Mouse (Mus musculus) left cerebral cortex, postnatal 14 days (tissue): Measurements from ENCODE around the gene Cpsf4l. TPM values are rescaled to one million over a fixed set of nuclear protein-coding genes. Genes with fewer than 3 reads are reported as not detected.

Source experiments
- DNase-seq, 2 experiments: peaks; one replicate each; pipeline ENCODE4 v3.0.0; 2021 to 2022; ENCODE audit warnings: low spot score in 2 of 2, mixed read lengths in 1 of 2
- intact Hi-C: fragments of 180-260 bp; cut with DNase I; formaldehyde crosslinking; loops from one replicate; pipeline ENCODE4 v1.15.1; 2025
- total RNA-seq, 2 experiments: library from RNA; stranded (reverse); gene quantifications; 2 replicates each; pipeline ENCODE4 v1.2.3; 2021

The Cpsf4l gene
- total RNA-seq, 2 experiments from 2014 or later = 0.33 TPM; not detected in 1

DNA sequence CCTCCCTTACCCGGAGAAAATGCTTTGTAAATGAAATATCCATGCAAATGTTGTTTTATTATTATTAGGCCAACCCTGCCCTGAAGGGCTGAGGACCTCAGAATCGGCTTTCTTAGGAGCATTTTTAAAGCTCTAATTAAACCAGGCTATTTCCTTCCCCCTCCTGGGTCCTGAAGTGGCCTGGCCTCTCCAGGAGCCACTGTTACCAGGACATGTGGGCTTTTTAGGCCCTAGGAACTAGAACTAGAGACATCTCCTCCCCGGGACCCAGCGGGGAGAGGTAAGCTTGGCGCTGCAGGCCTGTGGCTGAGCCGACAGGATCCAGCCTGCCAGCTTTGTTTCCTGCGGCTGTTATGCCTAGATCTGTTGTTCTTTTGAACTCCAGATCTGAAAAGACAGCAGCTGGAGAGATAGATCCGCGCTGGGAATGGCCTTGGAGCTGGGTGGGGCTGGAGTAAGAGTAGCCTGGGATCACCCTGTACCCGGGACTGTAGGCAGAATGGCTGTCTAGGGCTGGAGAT lies 500 bp upstream of the Cpsf4l start:
- intact Hi-C loops = loop anchor here (5.0 kb wide), 1 partner anchor 42 kb away; the partner anchor contains the start of gene Cdc42ep4
- no peak for DNase-seq

DNA sequence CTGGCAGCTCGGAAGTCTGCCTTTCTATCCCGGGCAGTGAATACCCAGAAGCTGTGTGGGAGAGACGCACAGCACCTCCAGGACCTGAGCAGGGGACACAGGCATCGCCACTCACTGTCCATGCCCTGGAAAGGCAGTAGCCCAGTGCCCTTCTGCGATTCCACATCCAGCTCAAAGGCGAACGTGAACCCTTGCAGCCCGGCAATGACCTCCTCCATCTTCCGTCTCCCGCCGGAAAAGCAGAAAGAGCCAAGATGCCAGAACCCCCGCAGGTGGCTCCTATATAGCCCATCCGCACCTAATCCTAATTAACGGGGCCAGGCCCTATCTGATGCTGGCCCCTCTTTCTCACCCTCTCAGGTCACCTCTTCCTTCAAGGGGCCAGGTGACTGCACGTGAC lies 545 bp downstream of the Cpsf4l start:
- no peak for DNase-seq
- intact Hi-C loops = loop anchor here (10.0 kb wide), 1 partner anchor 926 kb away; no protein-coding TSS in a partner anchor

DNA sequence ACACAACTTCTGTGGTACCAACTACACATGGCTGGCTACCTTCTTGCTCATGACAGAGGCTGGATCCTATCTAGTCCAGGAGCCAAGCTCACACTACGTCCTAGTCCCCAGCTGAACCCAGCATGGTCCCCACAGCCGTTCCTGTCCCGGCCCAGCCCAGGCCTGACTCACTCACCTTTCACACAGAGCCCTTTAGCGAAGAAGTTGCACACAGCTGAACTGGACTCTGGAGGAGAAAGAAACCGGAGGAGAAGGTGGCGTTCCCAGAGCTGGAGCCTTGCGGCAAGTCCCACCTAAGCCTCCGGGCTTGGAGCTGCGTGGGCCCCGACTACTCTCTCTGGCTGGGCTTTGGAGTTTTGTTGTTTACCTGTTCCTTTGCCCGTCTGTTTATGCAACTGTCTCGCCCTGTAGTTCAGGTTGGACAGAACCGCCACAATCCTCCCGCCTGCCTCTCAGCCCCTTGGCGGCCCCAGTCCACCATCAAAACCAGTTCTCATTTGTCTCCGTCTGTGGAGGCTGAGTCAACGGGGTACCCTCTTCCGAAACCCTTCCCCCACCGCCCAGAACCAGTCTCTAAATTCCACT lies 1.1 kb downstream of the Cpsf4l start:
- intact Hi-C loops = loop anchor here (10.0 kb wide), 1 partner anchor 926 kb away; no protein-coding TSS in a partner anchor
- no peak for DNase-seq

DNA sequence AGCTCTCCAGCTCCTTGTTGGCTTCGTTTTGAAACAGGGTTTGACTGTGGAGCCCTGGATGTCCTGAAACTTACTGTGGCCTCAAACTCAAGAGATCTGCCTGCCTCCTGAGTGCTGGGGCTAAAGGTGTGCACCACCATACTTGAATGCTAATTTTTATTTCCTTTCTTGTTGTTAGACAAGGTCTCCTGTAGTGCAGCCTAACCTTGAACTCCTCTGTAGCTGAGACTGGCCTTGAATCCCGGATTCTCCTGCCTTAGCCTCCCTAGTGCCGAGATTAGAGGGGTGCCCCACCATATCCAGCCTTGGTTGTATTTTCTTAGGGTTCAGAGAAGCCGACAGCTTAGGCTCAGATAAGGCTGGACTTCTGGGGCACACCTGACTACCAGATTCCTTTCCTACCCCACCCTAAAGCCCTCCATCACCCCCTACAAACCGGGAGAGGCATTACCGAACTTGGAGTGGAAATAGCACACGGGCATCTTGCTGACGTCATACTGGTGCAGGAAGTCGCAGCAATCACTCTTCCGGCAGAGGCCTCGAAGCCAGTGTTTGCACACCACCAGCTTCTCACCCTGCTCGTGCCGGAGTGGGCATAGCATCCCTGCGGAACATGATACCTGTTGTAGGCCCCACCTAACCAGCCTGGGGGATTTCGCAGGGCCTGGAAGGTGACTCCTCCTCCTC lies 3.7 kb downstream of the Cpsf4l start:
- intact Hi-C loops = loop anchor here (10.0 kb wide), 1 partner anchor 929 kb away; no protein-coding TSS in a partner anchor
- no peak for DNase-seq

DNA sequence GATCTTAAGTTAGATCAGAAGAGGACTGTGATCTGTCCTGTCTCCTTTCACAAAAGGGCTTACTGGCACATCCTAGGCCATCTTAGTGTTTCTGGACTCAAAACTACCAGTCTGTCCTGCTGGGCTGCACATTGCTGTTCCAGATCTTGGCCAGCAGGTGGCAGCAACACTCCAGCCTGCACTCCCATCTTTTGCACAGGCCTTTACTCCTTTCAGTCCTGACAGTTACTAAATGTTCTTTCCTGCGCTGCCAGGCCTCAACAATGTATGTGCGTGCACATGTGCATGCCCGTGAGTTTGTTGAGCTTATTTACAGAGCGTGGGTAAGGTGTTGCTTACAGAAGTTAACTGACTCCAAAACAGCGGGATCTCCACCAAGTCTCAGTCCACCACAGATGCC lies 6.1 kb downstream of the Cpsf4l start:
- peak; percentile 84 to 85 for DNase-seq
- intact Hi-C loops = loop anchor here (1.0 to 10.0 kb wide), 2 partner anchors 107 to 931 kb away; no protein-coding TSS in a partner anchor

DNA sequence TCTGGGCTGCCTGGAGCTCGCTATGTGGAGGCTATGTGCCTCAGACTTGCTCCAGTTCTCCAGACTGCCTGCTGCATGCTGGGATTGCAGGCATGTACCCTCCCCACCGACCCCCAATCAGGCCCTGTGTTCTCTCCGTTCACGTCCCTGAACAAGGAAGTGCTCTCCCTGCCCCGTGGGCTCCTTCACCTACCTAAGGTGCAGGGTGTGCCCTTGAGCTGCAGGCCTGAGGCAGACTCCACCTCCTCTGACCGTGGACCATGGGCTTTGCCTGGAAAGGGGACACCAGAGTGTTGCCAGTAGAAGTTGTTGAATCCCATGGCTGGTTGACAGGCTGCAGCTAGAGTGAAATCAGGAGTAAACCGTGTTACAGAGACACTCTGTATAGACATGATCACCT lies 10.2 kb downstream of the Cpsf4l start:
- DNase-seq = no peak
- intact Hi-C loops = loop anchor here (10.0 kb wide), 1 partner anchor 935 kb away; no protein-coding TSS in a partner anchor

DNA sequence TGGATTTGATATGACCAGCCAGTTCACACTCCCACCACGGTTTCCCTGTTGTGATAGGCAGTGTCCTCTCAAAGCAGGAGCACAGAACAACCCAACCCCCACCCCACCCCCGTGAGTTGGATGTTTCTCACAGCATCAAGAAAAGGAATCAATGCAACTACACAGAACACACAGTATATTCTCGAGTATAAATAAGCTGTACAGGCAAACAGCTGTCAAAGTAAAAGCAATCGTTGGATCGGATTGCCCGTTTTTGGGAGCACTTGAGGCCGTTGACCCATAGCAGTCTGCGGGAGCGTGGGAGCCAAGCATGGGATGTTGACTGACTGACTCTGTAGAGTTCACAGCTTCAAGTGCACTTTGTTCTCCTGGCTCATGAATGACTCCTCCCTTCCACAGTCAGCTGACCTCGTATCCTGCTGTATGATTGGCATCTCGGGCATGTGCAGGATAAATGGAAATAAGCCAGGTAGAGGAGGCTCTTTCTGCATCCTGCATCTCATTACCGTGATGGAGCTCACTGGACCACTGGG lies 11.7 kb downstream of the Cpsf4l start:
- DNase-seq = no peak
- intact Hi-C loops = no loop called here

DNA sequence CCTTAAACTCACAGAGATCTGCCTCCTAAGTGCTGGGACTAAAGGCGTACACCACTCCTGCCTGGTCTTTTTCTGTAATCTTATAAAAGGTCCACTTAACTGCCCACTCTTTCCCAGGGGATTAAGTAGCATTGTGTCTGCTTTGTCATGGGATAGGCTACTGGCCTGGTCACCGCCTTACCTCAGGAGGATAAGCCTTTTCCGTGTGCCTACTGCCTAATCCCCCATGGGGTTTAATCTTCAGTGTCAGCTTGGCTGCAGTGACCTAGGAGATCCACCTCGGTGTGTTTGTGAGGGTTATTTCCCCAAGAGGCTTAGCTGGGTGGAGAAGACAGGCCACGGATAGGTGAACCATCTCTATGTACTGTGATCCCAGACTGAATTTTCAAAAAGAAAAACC lies 12.2 kb downstream of the Cpsf4l start:
- DNase-seq = no peak
- intact Hi-C loops = no loop called here

DNA sequence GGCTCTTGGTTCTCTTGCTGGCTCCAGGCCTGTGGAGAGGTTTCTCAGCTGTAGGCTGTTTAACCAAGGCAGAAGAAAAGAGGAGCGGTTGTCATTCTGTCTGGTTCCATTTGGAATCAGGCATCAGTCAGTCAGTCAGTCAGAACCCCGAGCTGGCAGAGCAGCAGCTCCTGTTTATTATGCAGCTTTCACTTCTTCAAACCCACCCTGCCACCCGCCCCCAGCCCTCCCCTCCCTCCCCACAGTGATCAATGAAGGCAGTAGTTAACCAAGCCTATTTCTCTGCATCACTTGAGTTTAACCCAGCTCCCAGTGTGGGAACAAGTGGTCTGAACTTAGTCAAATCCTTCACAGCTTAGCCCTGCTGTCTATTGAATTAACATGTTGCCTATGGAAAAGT lies 18.0 kb downstream of the Cpsf4l start:
- intact Hi-C loops = no loop called here
- no peak for DNase-seq

DNA sequence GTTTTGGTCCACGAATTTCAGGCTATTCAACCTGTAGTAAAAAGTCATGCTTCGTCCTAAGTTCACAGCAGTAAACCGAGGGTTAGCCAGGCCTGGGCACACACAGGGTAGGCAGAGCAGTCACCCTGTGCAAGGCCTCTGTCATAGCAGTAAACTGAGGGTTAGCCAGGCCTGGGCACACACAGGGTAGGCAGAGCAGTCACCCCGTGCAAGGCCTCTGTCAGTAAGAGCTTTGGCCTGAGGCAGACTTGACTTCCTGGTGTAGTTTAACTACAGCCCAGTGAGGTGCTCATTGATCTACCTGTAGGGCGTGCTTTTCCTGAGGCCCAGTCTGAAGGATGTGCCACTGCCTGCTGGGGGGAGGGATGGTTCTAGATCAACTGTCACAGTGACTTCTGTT lies 18.5 kb downstream of the Cpsf4l start:
- no peak for DNase-seq
- intact Hi-C loops = no loop called here

DNA sequence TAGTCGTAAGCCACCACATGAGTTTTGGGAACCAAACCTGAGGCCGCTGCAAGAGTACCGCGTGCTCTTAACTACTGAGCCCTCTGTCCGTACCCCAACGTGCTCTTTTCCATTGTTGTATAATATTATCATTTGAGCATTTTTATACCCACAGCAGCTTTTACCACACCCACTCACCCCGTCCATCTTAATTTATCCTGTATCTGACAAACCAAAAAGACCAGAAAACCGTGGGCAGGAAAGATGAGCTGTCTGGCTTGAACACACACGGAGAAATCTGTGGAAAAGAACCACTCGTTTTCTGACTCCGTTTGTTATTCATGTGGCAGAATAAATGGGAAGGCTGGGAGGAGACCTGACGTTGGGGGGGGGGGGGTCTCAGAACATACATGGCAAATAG lies 19.3 kb downstream of the Cpsf4l start:
- peak in 1 of 2 experiments; percentile 49 for DNase-seq
- intact Hi-C loops = no loop called here

DNA sequence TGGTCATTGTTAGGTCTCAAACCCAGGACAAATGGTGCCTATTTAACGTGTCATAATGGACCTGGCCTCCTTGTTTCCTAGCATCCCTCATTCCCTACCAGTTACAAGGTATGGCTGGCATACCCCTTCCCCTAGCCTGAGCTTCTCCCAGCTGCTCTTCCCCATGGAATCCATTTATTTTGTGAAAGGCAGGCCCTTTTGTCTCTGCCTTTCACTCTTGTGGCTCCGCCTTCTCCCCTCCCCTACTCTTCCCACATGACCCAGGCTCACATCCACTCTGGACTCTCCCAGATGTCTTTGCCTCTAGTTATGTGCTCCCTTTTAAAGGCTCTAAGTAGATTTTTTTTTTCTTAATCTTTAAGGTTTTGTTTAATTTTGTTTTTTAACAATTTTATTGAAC lies 22.8 kb downstream of the Cpsf4l start:
- no peak for DNase-seq
- intact Hi-C loops = no loop called here

DNA sequence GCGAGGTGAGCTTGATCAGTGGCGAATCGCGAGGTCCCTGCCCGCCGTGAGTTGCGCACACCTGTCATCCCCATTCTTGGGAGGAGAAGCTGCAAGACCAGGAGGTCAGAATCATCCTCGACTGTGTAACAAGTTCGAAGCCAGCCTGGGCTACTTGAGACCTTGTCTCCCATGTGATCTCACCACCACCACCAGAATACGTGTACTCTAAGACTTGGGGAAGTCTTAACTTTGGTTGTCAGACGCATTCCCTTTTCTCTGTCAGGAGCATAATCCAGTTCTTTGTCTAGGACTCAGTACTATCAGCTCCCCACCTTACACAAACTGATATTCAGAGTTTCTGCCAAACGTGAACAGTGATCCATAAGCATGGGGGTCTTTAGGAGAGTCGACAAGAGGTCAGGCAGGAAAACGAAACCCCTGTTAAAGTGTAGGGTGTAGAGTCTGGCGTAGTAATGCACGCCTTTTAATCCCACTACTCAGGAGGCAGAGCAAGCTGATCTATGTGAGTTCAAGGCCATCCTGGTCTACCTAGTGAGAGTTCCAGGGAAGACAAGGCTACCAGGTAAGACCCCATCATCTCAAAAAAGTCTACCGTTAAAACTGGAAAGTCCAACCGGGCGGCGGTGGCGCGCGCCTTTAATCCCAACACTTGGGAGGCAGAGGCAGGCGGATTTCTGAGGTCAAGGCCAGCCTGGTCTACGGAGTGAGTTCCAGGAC lies 24.9 kb downstream of the Cpsf4l start:
- no peak for DNase-seq
- intact Hi-C loops = no loop called here

DNA sequence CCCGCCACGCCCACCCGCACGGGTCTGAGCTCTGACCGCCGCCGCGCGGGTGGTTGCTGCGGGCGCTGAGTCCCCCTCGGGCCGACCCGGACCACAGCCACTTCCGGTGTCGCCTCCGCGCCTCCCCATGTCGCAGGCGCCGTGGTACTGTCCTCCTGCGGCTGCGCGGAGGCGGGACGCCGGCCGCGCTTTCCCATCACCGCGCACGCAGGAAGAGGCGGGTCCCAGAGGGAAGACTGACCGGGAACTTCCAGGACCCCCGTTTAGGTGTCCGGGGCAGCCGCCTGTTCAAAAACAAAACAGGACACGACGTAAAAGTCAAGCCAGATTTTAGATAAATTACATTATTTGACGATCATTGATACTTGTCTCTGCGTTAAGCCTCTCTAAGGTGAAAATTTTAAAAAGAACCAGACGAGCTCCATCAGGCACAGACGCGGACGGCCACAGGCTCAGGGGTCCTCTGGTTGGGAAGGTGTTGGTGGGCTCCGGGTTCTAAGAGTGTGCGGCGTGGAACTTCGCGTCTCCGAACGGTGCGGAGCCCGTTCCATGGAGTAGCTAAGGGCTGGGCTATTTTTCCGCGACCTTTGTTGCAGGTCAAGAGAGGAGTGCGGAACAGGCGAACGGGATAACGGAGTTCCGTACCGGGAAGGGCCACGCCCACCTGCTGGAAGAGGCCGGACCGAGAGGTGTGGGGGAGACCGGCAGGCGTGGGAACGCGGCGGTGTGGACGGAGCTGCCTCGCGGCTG lies 25.7 kb downstream of the Cpsf4l start, which contains the start of the genes Fam104a and D11Wsu47e:
Gene Fam104a, minus strand, starts transcription at position 199 of the 750 bp plus-strand sequence.
Gene D11Wsu47e, plus strand, starts transcription at position 456 of the 750 bp plus-strand sequence.
- DNase-seq = peak; percentile 95
- intact Hi-C loops = loop anchor here (2.0 kb wide), 1 partner anchor 35 kb away; the partner anchor contains the start of gene Cog1

DNA sequence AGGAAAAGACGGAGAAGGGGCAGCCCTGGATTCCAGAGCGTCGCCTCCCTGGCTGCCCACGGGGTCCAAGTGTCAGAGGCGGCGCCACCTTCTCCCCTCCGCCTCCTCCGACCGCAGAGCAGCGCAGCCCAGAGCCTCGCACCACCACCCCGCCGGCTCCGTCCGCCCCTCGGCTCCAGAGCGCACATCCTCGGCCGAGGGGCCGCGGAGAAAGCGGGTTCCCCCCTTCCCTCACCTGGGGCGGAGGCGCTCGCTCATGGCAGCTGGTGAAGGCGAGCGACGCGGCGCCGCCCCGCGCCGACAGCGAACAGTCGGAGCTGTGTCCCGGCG lies 26.2 kb downstream of the Cpsf4l start:
- DNase-seq = no peak
- intact Hi-C loops = loop anchor here (2.0 kb wide), 1 partner anchor 35 kb away; the partner anchor contains the start of gene Cog1

DNA sequence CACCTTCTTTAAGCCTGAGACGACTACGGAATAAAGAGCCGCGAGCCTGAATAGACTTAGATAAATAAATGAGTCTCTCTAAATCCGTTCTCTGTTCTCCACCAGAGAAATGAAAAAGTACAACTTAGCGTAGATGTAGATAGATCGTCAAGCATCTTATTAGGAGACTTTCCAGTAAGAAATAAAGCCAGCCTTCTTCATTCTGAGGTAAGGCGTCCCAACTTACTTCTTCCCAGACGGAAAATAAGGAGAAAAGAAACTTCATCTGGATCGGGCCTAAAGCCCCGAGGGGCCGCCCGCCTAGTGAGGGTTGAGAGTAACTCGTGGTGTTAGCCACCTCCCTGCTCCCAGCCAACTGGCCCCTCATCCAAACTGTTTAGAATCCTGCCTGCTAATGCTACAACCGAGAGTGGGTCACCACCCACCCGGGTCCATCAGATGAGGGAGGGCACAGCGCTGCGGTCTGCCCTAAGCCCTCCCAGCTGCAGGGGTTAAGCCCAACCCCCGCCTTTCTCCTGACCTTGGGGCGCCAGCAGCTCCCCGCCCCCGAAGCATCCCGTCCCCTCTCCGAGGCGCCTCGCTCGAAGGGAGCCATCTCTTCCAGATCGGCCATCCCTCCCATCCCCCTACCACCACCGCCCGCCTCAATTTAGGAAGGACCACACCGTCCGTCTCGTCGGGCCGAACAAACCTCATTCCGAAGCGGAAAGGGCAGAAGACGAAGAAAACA lies 26.8 kb downstream of the Cpsf4l start:
- intact Hi-C loops = loop anchor here (2.0 kb wide), 1 partner anchor 34 kb away; the partner anchor contains the start of gene Cog1
- peak in 1 of 2 experiments; percentile 34 for DNase-seq

DNA sequence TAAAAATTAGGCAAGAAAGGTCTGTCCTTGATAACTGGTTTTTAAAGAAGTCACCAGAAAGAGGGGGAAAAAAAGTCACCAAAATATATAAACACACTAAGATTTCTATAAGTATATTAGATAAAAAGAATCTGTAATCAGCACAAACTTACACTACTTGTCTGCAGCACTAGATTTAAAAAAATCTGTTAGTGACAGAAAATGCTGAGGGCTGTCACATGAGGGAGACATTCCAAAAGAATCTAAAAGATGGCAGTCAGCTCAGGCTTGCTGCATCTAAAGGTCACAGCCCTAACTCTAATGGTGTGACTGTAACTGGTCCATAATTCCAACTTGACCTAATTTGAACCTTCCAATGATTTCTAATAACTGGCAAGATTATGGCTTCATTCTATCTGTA lies 27.8 kb downstream of the Cpsf4l start:
- intact Hi-C loops = loop anchor here (2.0 kb wide), 1 partner anchor 33 kb away; the partner anchor contains the start of gene Cog1
- DNase-seq = no peak

DNA sequence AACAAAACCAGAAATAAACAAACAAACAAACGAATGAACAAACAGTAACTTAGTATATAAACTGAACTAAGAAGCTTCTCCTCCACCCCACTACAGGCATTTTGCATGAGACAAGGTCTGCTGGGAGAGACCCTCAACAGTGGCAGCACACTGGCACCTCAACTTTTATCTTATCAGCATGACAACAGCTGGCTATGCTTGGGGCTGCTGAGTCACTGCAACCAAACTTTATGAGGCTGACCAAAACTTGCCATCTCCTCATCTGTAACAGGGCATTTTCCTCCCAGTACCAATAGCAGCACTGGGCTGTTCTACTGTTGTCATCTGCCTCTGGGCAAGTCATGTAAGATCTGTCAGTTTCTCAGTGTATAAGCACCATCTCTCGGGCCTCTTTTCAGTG lies 28.9 kb downstream of the Cpsf4l start:
- intact Hi-C loops = no loop called here

More for the DNA sequence above, 28.9 kb downstream of the Cpsf4l start:
- DNase-seq = no peak
